Mouse (Mus musculus) cerebellum, adult 8-10 months (tissue): ENCODE measurements around the gene Hsf2bp.

Source experiments
- DNase-seq: peaks from one replicate; pipeline ENCODE4 v3.0.0; 2022

Hsf2bp gene

DNA sequence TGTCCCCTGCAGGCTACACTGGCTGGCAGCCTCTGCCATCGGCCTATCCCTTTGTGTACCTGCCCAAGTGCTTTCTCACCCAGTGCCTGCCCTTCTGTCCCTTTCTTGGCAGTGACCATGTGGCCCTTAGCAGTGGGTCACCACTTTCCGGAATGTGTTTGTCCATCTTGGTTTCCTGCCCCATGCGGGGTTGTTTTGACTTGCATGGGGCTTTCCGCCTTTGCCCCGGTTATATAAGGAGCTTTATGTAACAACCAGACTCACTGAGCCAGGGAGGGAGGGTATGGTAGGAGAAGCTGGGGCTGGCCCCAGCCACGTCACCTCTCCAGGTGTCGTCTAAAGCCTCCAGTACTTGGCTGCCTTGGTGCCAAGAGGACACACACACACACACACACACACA lies 132.1 kb downstream of the Hsf2bp start:
- DNase-seq, result no peak

DNA sequence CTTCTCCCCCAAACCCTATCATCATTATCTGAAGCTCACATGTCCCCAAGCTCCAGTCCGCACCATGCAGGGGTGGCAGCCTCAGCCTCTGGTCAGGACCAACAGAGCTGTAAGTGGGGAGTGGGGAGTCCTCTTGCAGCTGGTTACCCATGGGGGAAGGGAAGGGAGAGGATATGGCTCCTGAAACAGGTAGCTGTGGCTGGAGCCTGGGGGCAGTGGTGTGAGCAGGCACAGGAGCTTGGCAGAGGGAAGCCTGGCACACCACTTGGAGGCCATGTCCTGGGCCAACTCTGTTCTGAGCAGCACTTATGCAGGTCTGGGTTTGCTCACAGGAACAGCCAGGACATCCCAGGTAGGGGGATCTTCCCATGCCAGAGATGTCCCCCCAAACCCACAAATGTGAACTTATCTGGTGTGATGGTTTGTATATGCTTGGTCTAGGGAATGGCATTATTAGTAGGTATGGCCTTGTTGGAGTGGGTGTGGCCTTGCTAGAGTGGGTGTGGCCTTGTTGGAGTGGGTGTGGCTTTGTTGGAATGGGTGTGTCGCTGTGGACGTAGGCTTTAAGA lies 133.4 kb downstream of the Hsf2bp start:
- DNase-seq, result no peak

- DNase-seq, result no peak
Observed at GRCm38 (mm10) chr17:31901461-31902204, 134.5 kb downstream of the Hsf2bp start.

GRCm38 (mm10) chr17:31898941-31899340 lies 137.2 kb downstream of the Hsf2bp start:
- no peak for DNase-seq

DNA sequence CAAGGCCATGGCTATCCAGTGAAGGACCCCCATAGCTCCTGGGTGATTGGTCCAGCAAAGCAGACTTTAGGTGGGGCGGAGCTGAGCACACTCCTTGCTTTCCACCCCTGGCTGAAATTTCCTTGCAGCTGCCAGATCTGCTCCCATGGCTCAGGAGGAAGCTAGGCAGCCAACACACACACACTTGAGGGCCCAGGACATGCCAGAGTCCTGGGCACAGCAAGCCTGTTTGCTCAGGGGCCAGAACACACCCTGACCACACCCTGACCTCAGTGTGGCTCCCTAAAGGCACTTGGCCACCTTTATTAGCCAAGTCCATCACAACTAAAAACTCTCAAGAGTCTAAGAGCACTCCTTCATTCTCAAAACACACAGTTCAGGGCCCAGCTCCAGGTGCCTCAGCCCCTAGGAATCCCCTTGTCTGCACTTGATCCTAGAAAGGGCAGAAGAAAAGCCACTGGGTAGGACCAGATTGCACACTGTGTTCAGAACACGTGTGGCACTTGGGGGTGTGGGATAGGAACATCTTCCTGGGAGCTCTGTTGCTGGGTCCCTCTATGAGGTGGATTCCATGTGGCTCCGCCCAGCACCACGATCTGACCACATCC lies 138.9 kb downstream of the Hsf2bp start:
- DNase-seq, result no peak

- no peak for DNase-seq
Observed at GRCm38 (mm10) chr17:31896751-31897150, 139.4 kb downstream of the Hsf2bp start.

DNA sequence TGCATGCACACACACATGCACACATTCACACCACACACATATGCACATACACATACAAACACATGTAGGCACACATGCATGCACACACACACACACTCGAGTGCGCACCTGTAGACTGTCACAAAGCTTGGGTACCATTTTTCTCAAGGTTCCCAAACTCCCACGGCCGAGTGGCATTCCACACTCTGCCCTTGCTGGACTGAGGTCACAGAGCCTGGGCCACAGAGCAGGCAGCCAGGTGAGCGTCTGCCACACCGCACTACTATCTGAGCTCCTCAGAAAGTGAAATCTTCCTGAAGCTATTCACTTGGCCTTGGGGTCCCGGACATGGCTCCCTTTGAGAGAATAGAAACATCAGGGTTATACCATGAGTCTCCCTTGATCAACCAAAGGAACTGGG lies 139.8 kb downstream of the Hsf2bp start:
- DNase-seq, result no peak
